Comparison of ENCODE assay signal across 8 mouse cellular contexts in the genomic region with DNA sequence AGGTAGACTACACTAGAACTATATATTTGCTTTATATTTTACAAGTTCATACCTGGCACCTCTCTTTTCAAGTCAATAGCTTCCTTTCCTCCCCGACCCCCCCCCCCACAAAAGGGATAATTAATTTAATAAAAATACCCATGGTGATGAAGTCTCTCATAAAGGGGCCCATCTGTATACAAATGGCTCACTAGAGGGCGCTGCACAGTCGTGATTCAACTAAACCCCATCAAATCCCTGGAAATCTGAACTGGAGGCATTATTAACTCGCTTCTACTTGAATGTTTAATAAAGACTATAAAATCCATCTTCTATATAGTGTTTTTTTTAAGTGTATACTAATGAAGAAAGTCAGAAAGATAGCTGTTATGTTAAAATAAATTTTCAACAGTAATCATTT. TPM values are rescaled to one million over a fixed set of nuclear protein-coding genes. Genes with fewer than 3 reads are reported as not detected.
DNase-seq lines count a peak whose midpoint lies in the region; ATAC-seq and TF ChIP-seq lines count a peak whose summit lies in the region.

No protein-coding gene starts in this region.

- H3K36me3 ChIP-seq in heart, postnatal 0 days (replicated peaks; ENCODE audit: control insufficient read depth, insufficient read depth, low read length) = no peaks in the 10 kb centered on the region
- H3K36me3 ChIP-seq in heart, embryonic 10.5 days = no peaks in the 10 kb centered on the region
- H3K36me3 ChIP-seq in neural tube, embryonic 11.5 days (ENCODE audit: control insufficient read depth, insufficient read depth, low read length) = no peaks in the 10 kb centered on the region

- peak; percentile 52 for DNase-seq in heart, postnatal 0 days (ENCODE audit: low spot score)
- no peak for DNase-seq in heart, embryonic 10.5 days (ENCODE audit: low spot score)
- peak; percentile 33 for DNase-seq in A20 (ENCODE audit: low read depth, low spot score)
- DNase-seq in ZHBTc4 (ENCODE audit: low read depth, low spot score) = peak; percentile 64
- DNase-seq in embryo, embryonic 9.5 days (ENCODE audit: extremely low spot score) = peak; percentile 21
- peak; percentile 75 to 77 for DNase-seq in kidney, postnatal 4 days
- peak; percentile 48 for DNase-seq in neural tube, embryonic 11.5 days (ENCODE audit: low spot score)
- DNase-seq in T-cell, adult 2 months (ENCODE audit: low spot score) = no peak

- no peak overlapping the region for H3K4me3 ChIP-seq in heart, postnatal 0 days (ENCODE audit: low read depth, low read length)
- no peak overlapping the region for H3K4me3 ChIP-seq in heart, embryonic 10.5 days
- no peak overlapping the region for H3K4me3 ChIP-seq in neural tube, embryonic 11.5 days (ENCODE audit: low read depth, low read length)

- no peaks in the 10 kb centered on the region for H3K27me3 ChIP-seq in heart, postnatal 0 days (ENCODE audit: control insufficient read depth, insufficient read depth, low read length)
- no peaks in the 10 kb centered on the region for H3K27me3 ChIP-seq in heart, embryonic 10.5 days (ENCODE audit: insufficient read depth, poor library complexity, severe bottlenecking)
- no peaks in the 10 kb centered on the region for H3K27me3 ChIP-seq in neural tube, embryonic 11.5 days (ENCODE audit: control insufficient read depth, insufficient read depth, low read length)

- no peak for ATAC-seq in heart, postnatal 0 days (ENCODE audit: insufficient read depth, low read depth)
- ATAC-seq in neural tube, embryonic 11.5 days (ENCODE audit: insufficient read depth, low FRiP score, low TSS enrichment) = no peak

- no peak overlapping the region for H3K27ac ChIP-seq in heart, postnatal 0 days (ENCODE audit: low read depth)
- H3K27ac ChIP-seq in heart, embryonic 10.5 days = no peak overlapping the region
- no peak overlapping the region for H3K27ac ChIP-seq in neural tube, embryonic 11.5 days (ENCODE audit: low read depth, low read length)

- WGBS in heart, postnatal 0 days = 9% methylated on average over 4 of the region's 4 CpGs
- 11% methylated on average over 4 of the region's 4 CpGs for WGBS in heart, embryonic 10.5 days
- WGBS in neural tube, embryonic 11.5 days = 11% methylated on average over 4 of the region's 4 CpGs

- no peaks in the 10 kb centered on the region for H3K4me1 ChIP-seq in heart, postnatal 0 days (ENCODE audit: control insufficient read depth, insufficient read depth)
- no peaks in the 10 kb centered on the region for H3K4me1 ChIP-seq in heart, embryonic 10.5 days
- no peaks in the 10 kb centered on the region for H3K4me1 ChIP-seq in neural tube, embryonic 11.5 days (ENCODE audit: control insufficient read depth, insufficient read depth, low read length)

- H3K4me2 ChIP-seq in heart, postnatal 0 days (ENCODE audit: low read depth, low read length) = no peak overlapping the region
- no peak overlapping the region for H3K4me2 ChIP-seq in neural tube, embryonic 11.5 days (ENCODE audit: low read depth)

- H3K9me3 ChIP-seq in heart, postnatal 0 days (replicated peaks; ENCODE audit: control insufficient read depth, low read length) = no peaks in the 10 kb centered on the region
- no peaks in the 10 kb centered on the region for H3K9me3 ChIP-seq in heart, embryonic 10.5 days
- H3K9me3 ChIP-seq in neural tube, embryonic 11.5 days (ENCODE audit: control insufficient read depth, low read length) = no peaks in the 10 kb centered on the region

- no peak overlapping the region for H3K9ac ChIP-seq in heart, postnatal 0 days (replicated peaks; ENCODE audit: low read depth, low read length)
- H3K9ac ChIP-seq in neural tube, embryonic 11.5 days (ENCODE audit: low read length) = no peak overlapping the region

- no peak for TF ChIP-seq EP300 in heart, postnatal 0 days (IDR thresholded peaks at IDR 0.05; ENCODE audit: low read depth)

- peak; percentile 61 for TF ChIP-seq CTCF in heart, postnatal 0 days (IDR thresholded peaks at IDR 0.05; ENCODE audit: low read depth)

RNA-seq across cellular contexts. Expression of a gene that starts 30.7 kb away (rescaled TPM):
- 4.1 and 4.9 TPM in 2 replicates for total RNA-seq in heart, postnatal 0 days (2014; rRNA removed; ENCODE audit: low replicate concordance)
- 3.0 and 3.4 TPM in 2 replicates for polyA plus RNA-seq in heart, postnatal 0 days (2015; fragmentation: Nextera tagmentation; extraction: Ambion mirVana)
- polyA plus RNA-seq in heart, embryonic 10.5 days (2016; fragmentation: Nextera tagmentation; extraction: Ambion mirVana) = 4.5 and 5.4 TPM in 2 replicates
- polyA plus RNA-seq in neural tube, embryonic 11.5 days (2014; fragmentation: Nextera tagmentation; extraction: Ambion mirVana) = 11.5 and 12.1 TPM in 2 replicates

RNA-seq across cellular contexts. Expression of a gene that starts 40.6 kb away (rescaled TPM):
- total RNA-seq in heart, postnatal 0 days (2014; rRNA removed; ENCODE audit: low replicate concordance) = not detected in 2 replicates
- polyA plus RNA-seq in heart, postnatal 0 days (2015; fragmentation: Nextera tagmentation; extraction: Ambion mirVana) = 0.25 and 0.30 TPM in 2 replicates
- 0.10 TPM in 1 of 2 replicates, not detected in the other for polyA plus RNA-seq in heart, embryonic 10.5 days (2016; fragmentation: Nextera tagmentation; extraction: Ambion mirVana)
- not detected in 2 replicates for polyA plus RNA-seq in neural tube, embryonic 11.5 days (2014; fragmentation: Nextera tagmentation; extraction: Ambion mirVana)

Comparison
In these comparisons a context has a peak if more than half of its experiments do, and no peak if none do; other contexts are left out.
1. DNase-seq: peak in heart, postnatal 0 days (single experiment), A20 (single experiment), ZHBTc4 (single experiment), embryo, embryonic 9.5 days (single experiment), kidney, postnatal 4 days (2 of 2) and neural tube, embryonic 11.5 days (single experiment); none in heart, embryonic 10.5 days (single experiment) and T-cell, adult 2 months (single experiment).